Mouse (Mus musculus) frontal cortex, postnatal 10 days (tissue): ENCODE measurements around the gene Dgcr2.

Experiments used
- DNase-seq, 2 experiments: peaks; one replicate each; pipeline ENCODE4 v3.0.0; 2022; ENCODE audit warnings: low spot score in 2 of 2, mixed read lengths in 1 of 2

Gene Dgcr2

DNA sequence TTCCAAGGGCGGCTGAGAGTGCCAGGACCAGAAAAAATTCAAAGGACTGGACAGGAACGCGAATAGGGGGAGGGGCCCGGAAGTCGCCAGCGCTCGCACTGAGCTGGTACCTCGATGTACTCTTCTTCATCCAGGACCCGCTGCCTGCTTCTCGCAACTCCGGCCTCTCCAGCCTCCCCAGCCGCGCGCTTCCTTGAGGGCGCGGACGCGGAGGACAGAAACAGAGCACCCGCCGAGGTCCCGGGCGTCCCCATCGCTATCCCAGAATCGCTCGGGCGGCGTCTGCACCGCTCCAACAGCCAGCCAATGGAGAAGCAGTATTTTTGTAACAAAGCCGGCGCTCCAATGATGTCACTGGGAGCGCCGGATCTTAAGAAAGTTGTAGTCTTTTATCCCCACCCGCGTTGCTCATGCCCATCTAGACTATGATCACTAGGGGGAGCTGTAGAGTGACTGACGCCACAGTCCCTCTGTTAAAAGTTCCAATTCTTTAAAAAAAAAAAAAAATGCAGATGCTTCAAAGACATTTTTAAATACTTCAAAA lies 12.8 kb upstream of the Dgcr2 start, which contains the start of gene Ess2:
Ess2 (minus strand) TSS at position 297 of the 544 bp plus-strand sequence.
- DNase-seq = peak; percentile 90

DNA sequence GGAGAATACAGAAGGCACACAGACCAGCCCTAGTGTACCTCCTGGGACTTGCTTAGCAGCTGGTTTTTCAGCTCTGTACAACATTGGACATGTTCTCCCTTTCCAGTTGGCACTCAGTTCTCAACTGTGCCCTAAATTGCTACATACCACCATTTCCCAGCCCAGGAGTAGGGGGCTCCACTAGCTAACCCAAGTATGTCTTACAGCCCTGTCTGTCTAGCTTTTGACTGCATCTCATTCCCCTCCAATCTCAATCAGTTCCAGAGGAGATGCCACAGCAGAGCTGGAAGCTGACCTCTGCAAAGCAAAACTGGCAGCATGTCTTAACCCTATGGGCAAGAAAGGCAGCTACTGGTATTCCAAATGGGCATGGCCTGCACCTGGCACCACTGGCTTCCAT lies 2.3 kb downstream of the Dgcr2 start:
- DNase-seq = no peak

GRCm38 (mm10) chr16:17893923-17894322 lies 4.4 kb downstream of the Dgcr2 start, which contains the start of gene Tssk1:
Gene Tssk1 (plus strand): TSS chr16:17894223.
- DNase-seq = no peak

DNA sequence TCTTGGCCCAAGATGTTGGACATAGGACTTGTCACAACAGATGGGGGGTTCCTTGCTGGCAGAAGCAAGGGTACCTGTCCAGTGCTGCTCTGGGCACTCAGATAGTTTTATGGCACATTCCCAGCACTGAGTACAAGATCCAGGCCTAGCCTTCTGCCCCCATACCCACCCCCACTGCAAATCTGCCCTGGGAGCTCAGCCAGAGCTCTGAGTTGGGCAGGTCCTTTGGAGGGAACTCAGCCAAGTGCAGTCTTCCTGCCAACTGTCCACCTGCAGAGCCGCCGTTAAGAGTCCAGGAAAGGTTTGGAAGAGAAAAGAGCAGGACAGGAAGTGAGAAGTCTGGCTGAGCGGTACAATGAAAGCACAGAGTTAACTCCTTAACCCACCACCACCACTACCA lies 5.8 kb downstream of the Dgcr2 start:
- DNase-seq = no peak

DNA sequence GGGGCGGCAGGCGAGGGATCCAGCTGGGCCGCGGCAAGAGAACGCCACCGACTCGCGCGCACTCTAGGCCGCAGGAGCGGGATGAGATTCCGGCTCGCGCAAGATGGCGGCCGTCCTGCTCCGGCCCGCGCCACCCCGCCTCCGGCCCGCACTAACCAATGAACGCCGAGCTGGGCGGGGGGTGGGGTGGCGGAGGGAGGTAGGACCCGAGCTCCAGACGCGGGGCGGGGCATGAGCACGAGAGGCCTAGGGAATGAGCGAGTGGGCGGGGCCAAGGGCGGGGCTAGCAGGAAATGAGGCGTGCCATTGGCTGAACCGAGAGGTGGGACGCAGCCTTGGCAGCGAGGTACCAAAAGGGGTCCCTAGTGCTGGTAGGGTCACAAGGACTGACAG lies 6.8 kb downstream of the Dgcr2 start, which contains the start of gene Gm20518:
Gm20518 (minus strand) TSS at position 105 of the 393 bp plus-strand sequence.
- peak; percentile 99 to 100 for DNase-seq

- peak; percentile 65 for DNase-seq
These were observed 7.3 kb downstream of the Dgcr2 start for GRCm38 (mm10) chr16:17890917-17891566.

- DNase-seq = no peak
These were observed 8.0 kb downstream of the Dgcr2 start for GRCm38 (mm10) chr16:17890342-17890727.

- no peak for DNase-seq
These were observed 8.5 kb downstream of the Dgcr2 start for GRCm38 (mm10) chr16:17889689-17890341.

DNA sequence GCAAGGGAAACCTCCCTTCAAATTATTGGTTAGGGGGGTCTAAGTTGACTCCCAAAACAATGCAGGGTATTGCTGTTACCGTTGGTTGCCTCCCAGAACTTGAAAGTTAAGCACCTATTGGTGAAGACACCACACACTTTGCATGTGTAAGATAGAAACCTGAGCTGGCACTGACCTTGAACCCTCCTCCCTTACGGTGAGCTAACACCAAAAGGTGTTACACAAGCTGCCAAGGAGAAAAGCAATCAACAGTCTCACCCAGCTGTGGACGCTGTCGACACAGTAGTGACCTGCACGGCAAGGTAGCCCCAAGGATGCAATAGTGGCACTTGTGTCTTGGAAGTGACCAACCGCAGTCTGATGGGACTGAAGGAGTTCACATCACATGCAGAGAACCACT lies 14.2 kb downstream of the Dgcr2 start:
- DNase-seq = no peak

DNA sequence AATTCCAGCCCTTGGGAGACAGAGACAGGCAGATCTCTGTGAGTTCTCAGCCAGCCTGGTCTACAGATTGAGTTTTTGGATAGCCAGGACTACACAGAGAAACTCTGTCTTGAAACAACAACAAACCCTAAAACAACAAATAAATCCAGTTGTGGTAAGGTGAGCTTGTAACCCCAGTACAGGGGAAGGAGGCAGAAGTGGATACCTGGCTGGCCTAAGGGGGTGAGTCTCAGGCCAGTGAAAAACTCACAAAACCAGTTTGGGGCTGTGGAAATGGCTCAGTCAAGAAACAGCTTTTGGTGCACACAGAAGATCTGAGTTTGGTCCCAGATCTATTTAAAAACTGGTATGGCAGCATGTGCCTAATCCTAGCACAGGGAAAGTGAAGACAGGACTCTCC lies 16.2 kb downstream of the Dgcr2 start:
- DNase-seq = no peak

DNA sequence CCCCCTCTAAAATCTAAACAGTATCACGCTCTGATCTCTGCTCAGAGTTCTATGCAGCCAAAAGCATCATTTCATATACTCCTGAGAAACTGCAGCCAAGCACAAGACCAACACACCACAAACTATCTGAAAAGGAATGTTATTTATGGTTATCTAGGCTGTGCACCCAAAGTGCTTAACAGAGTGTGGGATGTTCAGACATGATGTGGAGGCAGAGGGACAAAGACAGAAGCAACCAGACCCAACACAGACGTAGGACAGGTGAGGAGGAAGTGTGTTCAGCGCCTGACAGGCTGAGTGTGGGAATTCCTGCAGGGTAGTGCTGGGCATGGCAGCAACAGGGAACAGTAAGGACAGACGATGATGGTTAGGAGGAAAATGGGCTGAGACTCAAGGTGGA lies 18.8 kb downstream of the Dgcr2 start:
- DNase-seq = no peak

DNA sequence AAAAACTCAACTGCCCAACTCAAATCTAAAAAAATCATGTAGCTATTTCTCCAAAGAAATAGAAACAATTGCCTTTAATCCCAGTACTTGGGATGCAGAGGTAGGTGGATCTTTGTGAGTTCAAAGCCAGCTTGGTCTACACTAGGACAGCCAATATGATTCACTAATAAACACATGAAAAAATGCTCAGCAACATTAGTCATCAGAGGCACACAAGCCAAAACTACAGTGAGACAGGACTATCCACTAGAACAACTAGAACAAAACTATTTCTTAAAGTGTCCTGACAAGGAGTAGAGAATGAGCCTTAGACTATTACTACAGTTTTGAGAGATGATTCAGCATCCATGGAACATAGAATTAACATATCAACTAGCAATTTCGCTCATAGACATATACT lies 22.3 kb downstream of the Dgcr2 start:
- DNase-seq = no peak

DNA sequence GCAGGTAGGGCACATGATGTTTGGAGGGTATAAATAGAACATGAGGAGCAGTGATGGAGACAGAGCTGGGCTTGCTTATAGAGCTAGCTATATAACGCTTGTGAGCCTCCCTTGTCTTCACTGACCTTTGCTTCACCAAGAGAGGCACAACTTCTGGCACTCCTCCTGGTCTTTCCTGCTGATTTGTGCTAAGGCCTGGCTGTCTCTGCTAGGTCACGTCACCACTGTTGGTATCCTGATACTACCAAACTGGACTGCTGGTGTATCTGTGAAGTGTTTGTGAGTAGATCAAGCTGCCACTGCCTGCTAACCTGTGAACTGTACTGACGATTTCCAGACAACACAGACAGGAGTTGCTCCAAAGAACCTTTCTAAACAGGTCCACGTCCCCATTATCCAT lies 23.2 kb downstream of the Dgcr2 start:
- no peak for DNase-seq

- DNase-seq = no peak
These were observed 25.4 kb downstream of the Dgcr2 start for GRCm38 (mm10) chr16:17872995-17873394.

DNA sequence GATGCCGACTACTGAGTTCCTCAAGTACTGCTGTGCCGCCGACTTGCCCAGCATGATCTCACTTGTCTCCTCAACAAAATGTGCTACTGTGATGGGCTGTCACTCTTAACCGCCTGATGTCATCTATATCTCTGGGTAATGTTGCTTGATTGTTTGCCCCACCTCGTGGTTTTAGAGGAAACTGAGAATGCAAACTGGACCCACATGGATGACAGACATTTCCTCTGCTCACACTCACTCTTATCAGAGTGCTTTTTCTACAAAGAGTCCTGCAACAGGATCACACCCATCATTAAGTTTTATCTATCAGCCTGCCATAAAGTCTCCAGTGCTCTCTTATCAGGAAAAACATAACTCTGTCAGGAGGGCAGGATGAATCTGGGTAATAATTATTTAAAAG lies 27.1 kb downstream of the Dgcr2 start:
- DNase-seq = no peak

DNA sequence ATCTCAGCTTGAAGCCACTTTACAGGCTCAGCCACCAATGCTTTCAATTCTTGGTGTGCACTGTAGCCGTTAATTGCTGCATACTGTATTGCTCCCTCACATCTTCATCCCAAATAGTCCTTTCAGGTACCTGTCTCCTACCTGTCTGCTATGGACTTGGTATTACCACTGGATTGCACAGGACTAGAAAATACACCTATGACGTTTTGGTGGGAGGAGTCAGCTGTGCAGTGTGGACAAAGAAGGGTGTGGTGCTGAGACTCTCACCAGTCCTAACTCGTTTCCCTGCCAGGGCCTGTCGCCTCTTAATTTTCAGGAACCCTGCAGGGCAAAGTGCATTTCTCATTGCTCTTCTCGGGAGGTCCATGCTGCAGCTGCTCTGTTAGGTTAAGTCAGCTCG lies 32.6 kb downstream of the Dgcr2 start:
- no peak for DNase-seq

DNA sequence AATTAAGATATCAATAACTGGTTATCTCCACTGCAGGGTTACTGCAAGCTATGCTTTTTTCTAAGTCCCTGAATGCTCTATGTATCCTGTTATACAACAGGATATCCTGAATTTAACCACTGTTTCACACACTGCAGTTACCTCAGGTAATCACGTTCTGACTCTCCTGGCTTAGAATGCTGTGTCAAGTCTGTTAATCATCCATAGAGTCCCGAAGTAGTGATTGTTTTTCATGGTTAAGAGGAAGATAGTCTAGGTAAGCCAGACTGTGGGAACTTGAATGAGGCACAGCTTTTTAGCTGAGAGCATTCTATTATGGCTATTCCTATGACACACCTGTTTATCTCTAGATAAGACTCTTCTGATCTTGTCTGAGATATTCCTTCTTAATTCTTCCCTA lies 33.1 kb downstream of the Dgcr2 start:
- DNase-seq = no peak

GRCm38 (mm10) chr16:17858592-17858991 lies 39.8 kb downstream of the Dgcr2 start:
- no peak for DNase-seq

GRCm38 (mm10) chr16:17857157-17857556 lies 41.2 kb downstream of the Dgcr2 start:
- no peak for DNase-seq

GRCm38 (mm10) chr16:17853263-17853662 lies 45.1 kb downstream of the Dgcr2 start:
- DNase-seq = no peak

GRCm38 (mm10) chr16:17851860-17852259 lies 46.5 kb downstream of the Dgcr2 start:
- no peak for DNase-seq

- no peak for DNase-seq
These were observed 47.0 kb downstream of the Dgcr2 start for GRCm38 (mm10) chr16:17851331-17851730.

DNA sequence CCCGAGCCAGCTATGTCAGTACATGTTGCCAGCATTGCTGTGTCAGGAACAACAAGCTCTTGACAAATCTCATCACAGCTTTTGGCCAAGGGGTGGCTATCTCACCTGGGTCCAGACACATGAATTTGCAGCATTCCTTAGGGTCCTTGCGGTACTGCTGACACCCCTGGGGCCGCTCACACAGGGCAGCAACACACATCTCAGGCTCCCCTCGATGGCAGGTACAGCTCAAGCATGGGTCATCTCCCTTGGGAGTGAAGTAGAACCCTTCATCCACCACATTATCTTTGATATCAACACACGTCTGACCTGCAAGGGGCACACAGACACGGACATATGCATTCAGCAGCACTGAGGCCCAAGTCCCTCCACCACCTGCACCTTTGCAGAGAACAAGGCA lies 48.9 kb downstream of the Dgcr2 start:
- no peak for DNase-seq
